Mouse (Mus musculus) frontal cortex, postnatal 10 days (tissue): ENCODE results near the gene Svs4.
"Not testable (repeated sequence)": the region's sequence is repeated elsewhere in the genome, so short reads cannot be mapped to it uniquely, and the experiment has no call there.

Experiments
- DNase-seq, 2 experiments: peaks; one replicate each; pipeline ENCODE4 v3.0.0; 2022; ENCODE audit warnings: low spot score in 2 of 2, mixed read lengths in 1 of 2

The Svs4 gene

DNA sequence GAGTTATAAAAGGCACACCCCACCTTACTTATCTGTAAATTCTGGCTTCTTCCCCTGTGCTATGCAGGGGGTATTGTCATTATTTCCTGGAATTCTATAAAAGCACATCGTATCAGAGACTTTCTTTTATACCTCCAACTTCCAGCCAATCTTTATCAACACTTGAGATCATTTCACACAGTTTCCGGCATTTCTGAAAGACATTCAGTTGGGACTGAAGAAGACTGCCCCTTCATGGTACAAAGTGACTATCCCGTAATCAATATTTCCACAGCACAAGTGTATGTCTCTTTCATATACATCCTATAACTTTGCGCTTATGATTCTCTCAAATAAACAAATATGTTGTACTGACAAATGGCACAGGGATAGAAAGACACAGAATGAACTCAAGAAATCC lies at the start of gene Svs4:
Svs4 (minus strand) TSS at position 101 of the 400 bp plus-strand sequence.
- no peak for DNase-seq

DNA sequence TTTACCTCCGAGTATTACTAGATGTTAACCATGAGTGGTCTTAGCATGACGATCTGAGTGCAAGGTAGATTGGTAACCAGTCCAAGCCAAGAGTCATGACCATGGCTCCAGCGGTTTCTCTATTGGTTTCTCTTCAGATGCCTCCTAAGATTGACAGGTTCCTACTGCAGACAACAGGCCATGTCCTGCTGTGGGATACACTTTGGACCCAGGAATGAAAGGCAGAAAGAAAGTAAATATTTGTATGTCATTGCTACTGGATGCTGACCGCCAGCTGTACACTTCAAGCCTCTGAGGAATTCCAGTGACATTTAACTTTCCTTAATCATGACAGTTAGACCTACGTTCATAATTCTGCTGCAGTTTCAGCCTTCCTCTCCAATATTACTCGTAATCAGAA lies 42.7 kb upstream of the Svs4 start:
- no peak for DNase-seq

DNA sequence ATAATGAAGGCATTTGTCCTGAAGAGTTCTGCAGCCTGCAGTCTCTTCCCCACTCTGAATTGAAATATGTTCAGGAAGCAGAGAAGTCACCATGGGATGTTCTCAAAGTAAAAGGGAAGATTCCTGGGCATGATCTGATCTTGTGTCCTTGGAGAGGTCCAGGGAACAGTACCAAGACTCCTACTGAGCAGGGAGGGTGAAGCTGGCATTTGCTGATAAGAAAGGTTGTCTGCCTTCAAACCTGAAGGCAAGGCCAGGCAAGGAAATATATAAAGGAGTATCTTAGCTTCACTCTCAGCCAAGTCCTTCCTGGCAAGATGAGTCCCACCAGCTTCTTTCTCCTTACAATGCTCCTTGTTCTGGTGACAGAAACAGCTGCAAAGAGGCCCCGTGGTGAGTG lies 38.2 kb upstream of the Svs4 start, which contains the start of gene Svs6:
Svs6 (plus strand) TSS at position 301 of the 400 bp plus-strand sequence.
- not testable (repeated sequence) for DNase-seq

- not testable (repeated sequence) for DNase-seq
Observed at GRCm38 (mm10) chr2:164315460-164315859, 37.2 kb upstream of the Svs4 start.

GRCm38 (mm10) chr2:164312599-164312998 lies 34.3 kb upstream of the Svs4 start:
- no peak for DNase-seq

DNA sequence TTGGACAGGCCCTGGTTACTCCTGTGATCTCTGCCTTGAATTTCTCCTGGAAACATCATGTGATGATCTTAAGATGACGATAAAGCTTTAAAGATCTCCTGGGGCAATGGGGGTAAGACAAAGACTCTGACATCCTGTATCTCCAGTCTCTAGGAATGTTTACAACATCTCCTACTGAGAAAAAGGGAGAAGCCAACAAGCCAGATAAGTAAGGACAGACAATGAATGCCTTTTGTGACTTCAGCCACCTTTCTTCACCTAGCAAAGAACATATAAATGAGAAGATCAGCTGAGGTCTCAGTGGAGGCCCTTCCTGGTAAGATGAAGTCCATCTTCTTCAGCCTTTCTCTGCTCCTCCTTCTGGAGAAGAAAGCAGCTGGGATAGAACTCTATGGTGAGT lies 10.7 kb upstream of the Svs4 start, which contains the start of gene Svs3a:
Svs3a (plus strand) TSS at position 301 of the 400 bp plus-strand sequence.
- not testable (repeated sequence) for DNase-seq

GRCm38 (mm10) chr2:164256540-164256939 lies 21.7 kb downstream of the Svs4 start, which contains the start of gene Svs3b:
Gene Svs3b, minus strand, starts transcription at chr2:164256640.
- DNase-seq, result not testable (repeated sequence)

- no peak for DNase-seq
Observed at GRCm38 (mm10) chr2:164238366-164238765, 39.9 kb downstream of the Svs4 start, which contains the start of gene Svs2. Gene Svs2, minus strand, starts transcription at chr2:164238466.

GRCm38 (mm10) chr2:164232671-164233070 lies 45.6 kb downstream of the Svs4 start:
- no peak for DNase-seq

- no peak for DNase-seq
Observed at GRCm38 (mm10) chr2:164228361-164229070, 49.7 kb downstream of the Svs4 start.
